Mouse (Mus musculus) spleen, adult 12 weeks (tissue): ENCODE measurements around the gene Orm3.
A peak's percentile ranks its signal among the peaks of the same experiment; 100 is the strongest.

ENCODE experiments used
- DNase-seq: peaks from one replicate; pipeline ENCODE4 v3.0.0; 2022; ENCODE audit warnings: low spot score

The Orm3 gene

DNA sequence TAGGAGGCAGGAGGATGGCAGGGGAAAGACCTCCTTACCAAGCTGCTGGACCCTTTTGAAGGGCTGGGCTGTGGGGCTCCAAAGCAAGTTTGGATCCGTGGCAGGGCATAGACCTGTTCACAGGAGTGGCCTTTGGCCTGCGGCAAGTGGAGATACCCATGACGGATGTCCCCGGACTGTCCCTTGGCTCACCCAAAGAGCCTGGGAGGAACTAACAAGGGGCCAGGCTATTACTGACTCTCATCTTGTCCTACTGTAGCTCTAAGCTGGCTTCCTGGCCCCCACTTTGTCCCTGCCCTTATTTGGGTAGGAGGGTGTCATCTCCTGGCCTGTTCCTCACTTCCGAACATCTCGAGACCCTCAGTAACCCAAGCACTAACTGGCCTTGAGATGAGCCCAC lies 46.6 kb downstream of the Orm3 start:
- no peak for DNase-seq

DNA sequence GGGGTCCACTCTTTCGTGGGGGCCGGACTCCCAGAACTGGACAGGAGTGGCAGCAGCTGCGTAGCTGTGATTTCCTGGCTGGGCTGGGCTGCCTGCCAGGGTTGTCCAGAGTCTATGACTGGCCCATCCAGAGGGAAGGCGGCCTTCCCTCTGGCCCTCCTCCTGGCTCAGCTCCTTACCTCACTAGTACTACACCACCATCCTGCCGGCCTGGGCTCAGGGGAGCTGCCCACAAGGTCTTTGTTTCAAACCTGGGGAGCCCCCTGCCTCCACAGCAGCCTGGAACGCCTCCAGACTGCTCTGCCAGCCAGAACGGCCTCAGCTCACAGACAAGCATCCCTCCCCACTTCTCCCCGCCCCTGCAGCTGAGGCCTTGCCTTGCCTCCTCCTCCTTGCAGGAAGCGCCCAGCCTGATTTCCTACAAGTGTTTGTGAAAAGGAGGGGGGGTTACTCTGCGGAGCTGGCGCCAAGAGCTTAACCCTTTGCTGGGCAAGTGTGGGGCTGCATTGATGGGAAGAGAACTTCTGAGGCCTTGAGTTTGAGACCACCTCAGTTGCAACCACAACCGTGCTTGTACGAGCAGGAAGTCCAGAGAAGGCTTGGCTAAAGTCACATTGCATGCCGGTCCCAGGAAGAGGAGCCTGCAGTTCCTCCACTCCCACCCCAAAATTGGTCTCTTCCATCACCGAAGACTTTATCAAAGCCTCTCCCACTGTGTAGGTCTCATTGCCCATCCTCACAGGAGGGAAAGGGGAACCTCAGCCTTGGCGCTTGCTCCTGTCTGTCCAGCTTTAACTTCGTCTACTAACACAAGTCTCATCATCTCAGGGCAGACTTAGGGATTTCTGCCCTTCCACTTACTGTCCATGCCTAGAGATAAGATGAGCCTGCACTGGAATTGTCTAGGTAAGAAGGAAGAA lies 47.3 kb downstream of the Orm3 start, which contains the start of gene Akna:
TSS of gene Akna (minus strand) at position 315 of the 920 bp plus-strand sequence.
- DNase-seq = peak; percentile 66

DNA sequence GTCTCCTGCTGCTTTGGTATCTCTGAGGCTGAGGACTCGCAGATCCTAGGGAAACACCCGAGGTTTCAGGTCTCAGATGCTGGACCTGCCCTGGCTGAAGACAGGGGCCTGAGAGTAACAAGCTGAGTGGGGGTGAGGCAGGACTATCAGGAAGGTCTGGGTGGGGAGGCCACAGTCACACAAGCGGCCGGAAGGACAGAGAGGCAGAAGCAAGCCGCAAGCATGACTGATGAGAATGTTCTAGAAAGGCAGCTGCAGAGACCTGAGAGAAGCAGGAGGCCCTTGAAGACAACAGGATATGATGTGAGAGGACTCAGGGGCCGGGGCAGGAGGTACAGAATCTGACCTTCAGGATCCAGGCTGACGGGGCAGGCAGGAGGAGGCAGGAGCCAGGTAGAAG lies 48.2 kb downstream of the Orm3 start:
- DNase-seq = peak; percentile 48

DNA sequence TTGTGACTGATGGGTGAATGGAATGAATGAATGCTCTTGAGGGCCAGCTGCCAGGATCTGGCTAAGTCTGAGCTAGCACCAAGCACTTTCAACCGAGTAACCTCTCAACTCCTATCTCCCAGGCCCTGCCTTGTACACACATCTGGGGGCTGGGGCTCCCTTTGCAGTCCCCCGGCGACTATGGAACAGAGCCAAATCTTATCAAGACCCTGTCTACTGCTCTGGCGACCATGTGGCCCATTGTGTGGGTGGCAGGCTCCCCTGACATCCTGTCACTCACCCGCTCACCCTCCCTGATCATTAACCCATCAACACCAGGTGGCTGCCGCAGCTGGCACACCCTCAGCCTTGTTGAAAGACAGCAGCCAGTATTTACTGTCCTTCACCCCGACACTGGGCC lies 49.1 kb downstream of the Orm3 start:
- peak; percentile 40 for DNase-seq

DNA sequence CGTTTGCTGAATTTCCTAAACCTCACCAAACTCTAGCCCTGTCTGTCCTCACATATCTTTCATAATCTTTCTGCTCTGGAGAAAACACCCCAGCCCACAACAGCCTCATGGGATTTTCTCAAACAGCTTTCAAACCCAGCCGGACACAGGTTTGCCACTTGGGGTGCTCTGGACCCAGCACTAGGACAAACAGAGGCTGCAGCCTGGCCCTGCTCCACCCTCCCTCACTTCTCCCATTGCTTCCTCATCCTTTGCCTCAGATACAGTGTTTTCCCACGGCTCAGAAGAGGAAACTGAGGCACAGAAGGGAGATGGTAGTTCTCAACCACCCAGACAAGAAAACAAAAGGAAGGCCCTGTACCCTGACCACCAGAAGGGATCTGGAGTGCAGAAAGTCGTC lies 49.7 kb downstream of the Orm3 start:
- no peak for DNase-seq

DNA sequence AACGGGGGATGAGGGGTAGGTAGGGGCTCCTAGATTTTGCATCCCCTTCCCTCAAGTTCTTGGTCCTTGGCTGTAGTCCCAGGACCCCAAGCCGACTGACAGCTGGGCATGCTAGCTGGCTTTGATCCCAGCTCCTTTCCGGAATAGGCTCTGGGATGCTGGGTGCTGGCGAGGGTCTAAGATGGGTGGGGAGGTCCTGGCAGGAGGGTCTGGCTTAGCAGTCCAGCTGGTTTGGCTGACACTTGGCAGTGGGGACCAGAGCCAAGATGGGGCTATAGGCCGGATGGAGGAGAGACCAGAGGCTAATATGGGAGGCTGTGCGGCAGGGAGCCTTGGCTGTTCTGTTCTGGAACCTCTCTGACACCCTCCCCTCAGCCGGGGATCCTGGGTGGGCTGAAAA lies 52.3 kb downstream of the Orm3 start:
- no peak for DNase-seq

DNA sequence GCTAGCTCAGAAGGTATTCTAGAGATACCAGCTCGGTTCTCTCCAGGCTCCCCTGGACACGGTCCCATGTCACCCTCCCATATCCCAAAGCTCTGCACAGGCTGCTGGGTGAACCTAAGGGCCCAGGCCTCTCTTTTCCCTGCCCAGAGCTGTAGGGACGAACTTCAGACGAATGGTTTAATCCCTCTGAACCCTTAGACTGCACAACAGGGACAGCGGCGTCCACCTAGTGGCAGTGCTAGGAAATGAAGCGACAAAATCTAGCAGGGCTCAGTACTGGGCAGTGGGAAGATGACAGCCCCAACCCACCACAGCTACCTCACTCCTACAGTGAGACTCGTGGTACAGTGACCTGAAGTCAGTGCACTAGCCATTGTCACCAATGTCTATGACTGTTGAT lies 52.7 kb downstream of the Orm3 start:
- DNase-seq = peak; percentile 55
